Mouse (Mus musculus) liver, embryonic 13.5 days (tissue): ENCODE data around the gene Gm973. TPM values are rescaled to one million over a fixed set of nuclear protein-coding genes. Genes with fewer than 3 reads are reported as not detected.

Experiments used
- ATAC-seq: fragments of 200-750 bp; cut with Nextera tagmentation; 2 replicates; pipeline ENCODE4 v1.8.0; 2017; ENCODE audit warnings: low read depth, mild to moderate bottlenecking, moderate number of reproducible peaks, moderate library complexity
- DNase-seq: peaks from one replicate; pipeline ENCODE4 v3.0.0; 2022
- H3K27ac ChIP-seq: fragments of 300-500 bp; sonication (generic); 2 replicates; pipeline ENCODE4 v1.5.1; 2015; ENCODE audit warnings: moderate library complexity, mild to moderate bottlenecking, inconsistent platforms
- H3K27me3 ChIP-seq: fragments of 300-500 bp; sonication (generic); 2 replicates; pipeline ENCODE4 v1.6.1; 2015; ENCODE audit warnings: mild to moderate bottlenecking, inconsistent platforms
- H3K36me3 ChIP-seq: fragments of 300-500 bp; sonication (generic); 2 replicates; pipeline ENCODE4 v1.6.1; 2015; ENCODE audit warnings: mild to moderate bottlenecking, inconsistent platforms
- H3K4me1 ChIP-seq: fragments of 300-500 bp; sonication (generic); replicated peaks from 2 replicates; pipeline ENCODE4 v1.6.1; 2015; ENCODE audit warnings: inconsistent platforms
- H3K4me2 ChIP-seq: fragments of 300-500 bp; sonication (generic); 2 replicates; pipeline ENCODE4 v1.6.1; 2015; ENCODE audit warnings: inconsistent platforms, mild to moderate bottlenecking, moderate library complexity
- H3K4me3 ChIP-seq: fragments of 300-500 bp; sonication (generic); replicated peaks from 2 replicates; pipeline ENCODE4 v1.5.1; 2015; ENCODE audit warnings: mild to moderate bottlenecking, inconsistent platforms
- H3K9ac ChIP-seq: fragments of 300-500 bp; sonication (generic); 2 replicates; pipeline ENCODE4 v1.6.1; 2015; ENCODE audit warnings: mild to moderate bottlenecking, inconsistent platforms
- H3K9me3 ChIP-seq: fragments of 300-500 bp; sonication (generic); replicated peaks from 2 replicates; pipeline ENCODE4 v1.6.1; 2016; ENCODE audit warnings: inconsistent platforms
- WGBS: fragments of 180-500 bp; shearing (Covaris S2); methylation state at CpG from one replicate; pipeline ENCODE4 v1.1.7; 2015; ENCODE audit not compliant: insufficient replicate concordance; 5-methylcytosine and 5-hydroxymethylcytosine counted together
- polyA plus RNA-seq: library from polyadenylated mRNA; unstranded; fragments of >200 nt; fragmentation: Nextera tagmentation; extraction: Ambion mirVana; gene quantifications from 2 replicates; pipeline ENCODE4 v1.2.1, GENCODE M21; 2015

The Gm973 gene
- polyA plus RNA-seq, 1 experiment from 2014 or later: 0.12 TPM

GRCm38 (mm10) chr1:59673661-59674060, 157.6 kb downstream of the Gm973 start:
- 0 out of 2 replicates have a peak, but pooled peaks cover 5% of the 10 kb centered on the region for H3K36me3 ChIP-seq
- no peak overlapping the region for H3K9ac ChIP-seq
- no peaks in the 10 kb centered on the region for H3K9me3 ChIP-seq
- WGBS: 96% methylated on average over 2 of the region's 2 CpGs
- DNase-seq: no peak
- H3K4me1 ChIP-seq: peaks cover 22% of the 10 kb centered on the region
- no peak for ATAC-seq
- H3K27ac ChIP-seq: no peak overlapping the region
- H3K4me2 ChIP-seq: no peak overlapping the region
- H3K27me3 ChIP-seq: 0 out of 2 replicates have a peak, but pooled peaks cover 5% of the 10 kb centered on the region
- H3K4me3 ChIP-seq: no peak overlapping the region

- Histone ChIP-seq H3K4me3 (peak overlapping the region; percentile 81), H3K9me3 (no peaks in the 10 kb centered on the region), H3K27ac (peak overlapping the region; percentile 69), H3K27me3 (peaks cover 10% of the 10 kb centered on the region; the same call in 1 of the 2 replicates), H3K9ac (peak overlapping the region; percentile 68; the same call in 1 of the 2 replicates), H3K4me2 (peak overlapping the region; percentile 74), H3K36me3 (peaks cover 4% of the 10 kb centered on the region; the same call in 1 of the 2 replicates), H3K4me1 (peaks cover 32% of the 10 kb centered on the region)
- peak; percentile 20 for DNase-seq
- 7% methylated on average over 11 of the region's 11 CpGs for WGBS
- peak; percentile 24; the same call in 1 of the 2 replicates for ATAC-seq
Observed at GRCm38 (mm10) chr1:59683926-59684818, 168.1 kb downstream of the Gm973 start.

- DNase-seq: peak; percentile 86
- WGBS: under 1% methylated on average over 49 of the region's 49 CpGs
- Histone ChIP-seq H3K36me3 (peaks cover 12% of the 10 kb centered on the region), H3K27ac (peak within 1 kb of the TSS; percentile 81), H3K4me1 (peaks cover 40% of the 10 kb centered on the region), H3K9ac (peak within 1 kb of the TSS; percentile 85), H3K4me2 (peak within 1 kb of the TSS; percentile 82), H3K9me3 (no peaks in the 10 kb centered on the region), H3K4me3 (peak within 1 kb of the TSS; percentile 81), H3K27me3 (peaks cover 10% of the 10 kb centered on the region; the same call in 1 of the 2 replicates)
- peak; percentile 95 for ATAC-seq
Observed at GRCm38 (mm10) chr1:59684819-59685755, 169.0 kb downstream of the Gm973 start, which contains the start of gene Nop58. Nop58 (plus strand) TSS chr1:59684971.

Other genes with a start within 250 kb of the Gm973 start
- gene Fzd7, start 33.8 kb upstream of the Gm973 start, polyA plus RNA-seq: 1.4 and 2.0 TPM in 2 replicates
- 186 and 213 TPM in 2 replicates for gene Sumo1, start 154.6 kb downstream of the Gm973 start, polyA plus RNA-seq
- gene Nop58, start 168.7 kb downstream of the Gm973 start, polyA plus RNA-seq: 226 and 278 TPM in 2 replicates
- gene Bmpr2, start 247.1 kb downstream of the Gm973 start, polyA plus RNA-seq: 0.89 and 0.95 TPM in 2 replicates